Mouse (Mus musculus) bone marrow macrophage, adult 2 months (primary cell): ENCODE measurements at regions not wholly inside any gene's neighbourhood (a gene's known extent, or its start where the extent isn't known, plus 50 kb on each side); places are given as distances from the start of the nearest gene placed in this dataset.

Source experiments
- CTCF ChIP-seq: IDR thresholded peaks from 2 replicates; pipeline ENCODE4 v1.5.1; 2012; ENCODE audit warnings: low read depth, mild to moderate bottlenecking, low read length, moderate library complexity
- POLR2A ChIP-seq: IDR thresholded peaks from 2 replicates; pipeline ENCODE4 v1.6.1; 2012; ENCODE audit warnings: mild to moderate bottlenecking, low read depth, low read length, borderline replicate concordance

GRCm38 (mm10) chr1:71752351-71752750 is 99.4 kb upstream of the Fn1 start:
- TF ChIP-seq POLR2A (no peak), CTCF (no peak)
